Mouse (Mus musculus): ENCODE results near the gene Egfl8. TPM values are rescaled to one million over a fixed set of nuclear protein-coding genes. Genes with fewer than 3 reads are reported as not detected.
A peak's percentile ranks its signal among the peaks of the same experiment; 100 is the strongest.

The Egfl8 gene
- polyA plus RNA-seq, 1 experiment from 2014 or later, result 6.0 TPM

DNA sequence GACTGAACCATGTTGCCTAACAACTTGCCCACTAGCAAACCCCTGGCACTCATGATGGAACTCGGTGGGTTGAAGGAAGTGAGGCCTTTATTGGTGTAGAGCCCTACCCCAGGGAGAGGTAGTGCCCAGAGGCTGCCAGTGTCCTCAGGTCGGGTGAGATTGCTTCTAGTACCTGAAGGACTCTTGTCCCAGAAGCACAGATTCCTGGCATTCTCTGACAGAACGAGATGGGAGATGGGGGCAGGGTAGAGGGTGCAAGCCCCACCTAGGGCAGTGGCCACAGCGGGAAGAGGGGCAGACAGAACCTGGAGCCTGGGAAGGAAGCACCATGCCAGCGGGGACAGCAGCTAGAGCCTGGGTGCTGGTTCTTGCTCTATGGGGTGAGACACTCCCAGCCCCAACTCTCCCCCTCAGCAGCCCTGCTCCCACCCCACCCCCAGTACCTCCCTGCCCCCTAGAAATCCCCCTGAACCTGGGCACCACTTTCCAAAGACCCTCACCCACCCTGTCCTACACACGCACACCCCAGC lies 18.1 kb downstream of the Egfl8 start, which contains the start of gene Ager:
Gene Ager, plus strand, starts transcription at position 297 of the 530 bp plus-strand sequence.
- H3K27me3 ChIP-seq (ENCODE audit: insufficient read depth, poor library complexity, severe bottlenecking), result no peaks in the 10 kb centered on the region
- no peak for DNase-seq (ENCODE audit: low spot score)
- H3K9me3 ChIP-seq, result no peaks in the 10 kb centered on the region
- peak within 1 kb of the TSS; percentile 66 for H3K27ac ChIP-seq
- peaks cover 62% of the 10 kb centered on the region for H3K36me3 ChIP-seq
- peaks cover 80% of the 10 kb centered on the region for H3K4me1 ChIP-seq (replicated peaks)
- H3K4me3 ChIP-seq, result peak within 1 kb of the TSS; percentile 11; the same call in 1 of the 2 replicates
- 23% methylated on average over 6 of the region's 6 CpGs for WGBS

DNA sequence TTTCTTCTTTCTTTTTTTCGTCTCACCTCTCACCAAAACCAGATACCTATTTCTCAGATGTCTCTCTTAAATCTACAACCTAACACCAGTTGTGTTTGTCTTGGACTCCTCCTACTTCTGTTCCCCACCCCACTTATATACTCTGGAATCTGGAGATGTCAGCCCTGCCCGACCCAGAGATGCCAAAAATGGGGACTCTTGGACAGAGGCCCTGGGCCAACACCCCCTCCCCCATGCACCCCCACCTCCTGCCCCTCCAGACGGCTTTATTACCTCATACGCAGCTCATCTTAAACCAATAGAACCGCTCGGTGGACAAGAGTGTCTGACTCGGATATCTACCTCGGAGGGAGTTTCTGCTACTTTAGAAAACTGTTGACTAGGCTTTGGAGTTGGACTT lies 19.7 kb downstream of the Egfl8 start:
- WGBS, result 87% methylated on average over 8 of the region's 8 CpGs
- Histone ChIP-seq H3K4me1 (replicated peaks) (peaks cover 82% of the 10 kb centered on the region), H3K36me3 (peaks cover 51% of the 10 kb centered on the region), H3K27ac (no peak overlapping the region), H3K4me3 (no peak overlapping the region), H3K9me3 (no peaks in the 10 kb centered on the region), H3K27me3 (ENCODE audit: insufficient read depth, poor library complexity, severe bottlenecking) (no peaks in the 10 kb centered on the region)
- no peak for DNase-seq (ENCODE audit: low spot score)

DNA sequence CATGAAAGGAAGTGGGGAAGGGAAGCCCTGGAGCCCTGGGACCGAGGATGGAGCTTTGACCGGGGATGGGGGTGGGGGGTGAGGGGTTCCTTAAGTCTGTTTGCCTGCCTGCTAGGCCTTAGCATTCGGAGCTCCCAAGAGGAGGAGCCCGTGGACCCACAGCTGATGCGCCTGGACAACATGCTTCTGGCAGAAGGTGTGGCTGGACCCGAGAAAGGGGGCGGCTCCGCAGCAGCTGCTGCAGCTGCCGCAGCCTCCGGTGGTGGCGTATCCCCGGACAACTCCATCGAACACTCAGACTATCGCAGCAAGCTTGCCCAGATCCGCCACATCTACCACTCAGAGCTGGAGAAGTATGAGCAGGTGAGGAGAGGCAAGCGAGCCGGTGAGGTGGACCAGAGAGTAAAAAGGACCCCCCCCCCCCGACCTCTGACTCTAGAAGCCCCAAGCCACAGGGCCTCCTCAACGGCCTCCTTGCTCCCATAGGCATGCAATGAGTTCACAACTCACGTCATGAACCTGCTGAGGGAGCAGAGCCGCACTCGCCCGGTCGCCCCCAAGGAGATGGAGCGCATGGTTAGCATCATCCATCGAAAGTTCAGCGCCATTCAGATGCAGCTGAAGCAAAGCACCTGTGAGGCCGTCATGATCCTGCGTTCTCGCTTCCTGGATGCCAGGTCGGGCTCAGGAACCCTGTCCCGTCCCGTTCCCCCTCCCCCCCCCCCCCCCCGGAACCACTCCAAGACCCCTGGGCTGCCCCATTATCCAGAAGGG lies 21.8 kb downstream of the Egfl8 start:
- peaks cover 34% of the 10 kb centered on the region for H3K36me3 ChIP-seq
- WGBS, result 56% methylated on average over 34 of the region's 34 CpGs
- peaks cover 93% of the 10 kb centered on the region for H3K4me1 ChIP-seq (replicated peaks)
- H3K27ac ChIP-seq, result peak overlapping the region; percentile 99
- no peaks in the 10 kb centered on the region for H3K27me3 ChIP-seq (ENCODE audit: insufficient read depth, poor library complexity, severe bottlenecking)
- peak; percentile 53 for DNase-seq (ENCODE audit: low spot score)
- peak overlapping the region; percentile 87 for H3K4me3 ChIP-seq
- H3K9me3 ChIP-seq, result no peaks in the 10 kb centered on the region

DNA sequence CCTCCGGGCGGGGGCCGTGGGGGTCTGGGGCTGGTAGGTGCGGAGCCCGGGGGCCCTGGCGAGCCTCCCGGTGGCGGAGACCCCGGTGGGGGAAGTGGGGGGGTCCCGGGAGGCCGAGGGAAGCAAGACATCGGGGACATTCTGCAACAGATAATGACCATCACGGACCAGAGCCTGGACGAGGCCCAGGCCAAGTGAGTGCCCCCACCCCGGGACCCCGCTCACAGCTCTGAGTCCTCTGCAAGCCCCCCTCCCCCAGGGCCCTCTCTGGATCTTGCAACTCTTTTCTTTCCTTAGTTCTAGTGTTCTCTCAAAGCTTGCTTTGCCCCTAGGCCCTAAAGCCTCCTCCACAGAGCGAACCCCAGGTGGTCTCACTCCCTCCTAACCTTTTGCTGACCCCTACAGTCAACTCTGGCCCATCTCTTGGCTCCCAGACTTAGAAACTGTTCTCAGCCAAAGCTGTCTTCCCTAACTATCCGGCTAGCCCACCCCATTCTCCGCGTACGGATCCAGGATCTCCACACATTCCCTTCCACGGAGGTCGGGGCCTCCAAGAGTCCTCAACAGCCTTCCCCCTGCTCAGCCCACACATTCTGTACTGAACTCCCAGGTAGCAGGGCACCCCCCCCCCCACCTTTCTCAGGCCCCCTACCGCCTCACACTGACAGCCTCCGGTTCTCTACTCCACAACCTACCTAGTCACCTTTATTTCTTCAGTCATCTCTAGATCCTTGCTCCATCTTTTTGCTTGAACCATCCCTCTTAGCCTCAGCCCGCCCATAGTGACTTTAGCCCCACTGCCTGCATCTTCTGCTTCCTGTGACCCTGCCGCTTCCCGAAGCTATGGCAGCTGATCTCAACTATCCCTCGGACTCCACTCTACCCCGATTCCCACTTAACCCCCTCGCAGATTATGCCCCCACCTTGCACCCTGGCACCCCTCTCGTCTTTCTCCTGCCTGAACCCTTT lies 22.9 kb downstream of the Egfl8 start:
- Histone ChIP-seq H3K4me1 (replicated peaks) (peaks cover 96% of the 10 kb centered on the region), H3K27me3 (ENCODE audit: insufficient read depth, poor library complexity, severe bottlenecking) (no peaks in the 10 kb centered on the region), H3K4me3 (peak overlapping the region; percentile 87), H3K9me3 (no peaks in the 10 kb centered on the region), H3K27ac (peak overlapping the region; percentile 99), H3K36me3 (peaks cover 34% of the 10 kb centered on the region)
- DNase-seq (ENCODE audit: low spot score), result peak; percentile 63
- WGBS, result under 1% methylated on average over 32 of the region's 32 CpGs

DNA sequence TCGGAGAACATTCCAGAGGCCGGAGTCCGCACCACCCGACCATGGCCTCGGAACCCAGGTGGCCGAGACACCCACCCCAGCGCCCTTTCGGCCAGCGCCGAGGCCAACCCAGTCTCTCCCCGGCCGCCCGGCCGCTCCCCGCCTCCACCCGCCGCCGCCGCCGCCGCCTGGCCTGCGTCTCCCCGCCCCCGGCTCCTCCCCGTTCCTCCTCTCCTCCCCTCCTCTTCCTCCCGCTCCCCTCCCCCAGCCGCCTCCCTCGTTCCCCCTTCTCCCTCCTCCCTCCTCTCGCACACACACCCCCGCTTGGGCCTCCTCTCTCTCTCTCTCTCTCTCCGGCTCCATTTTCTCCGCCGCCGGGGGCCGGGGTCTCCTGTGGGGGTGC lies 23.8 kb downstream of the Egfl8 start:
- Histone ChIP-seq H3K27ac (peak overlapping the region; percentile 99), H3K9me3 (no peaks in the 10 kb centered on the region), H3K4me3 (peak overlapping the region; percentile 87), H3K27me3 (ENCODE audit: insufficient read depth, poor library complexity, severe bottlenecking) (no peaks in the 10 kb centered on the region), H3K36me3 (peaks cover 34% of the 10 kb centered on the region), H3K4me1 (replicated peaks) (peaks cover 98% of the 10 kb centered on the region)
- WGBS, result 1% methylated on average over 35 of the region's 35 CpGs
- DNase-seq (ENCODE audit: low spot score), result peak; percentile 92

DNA sequence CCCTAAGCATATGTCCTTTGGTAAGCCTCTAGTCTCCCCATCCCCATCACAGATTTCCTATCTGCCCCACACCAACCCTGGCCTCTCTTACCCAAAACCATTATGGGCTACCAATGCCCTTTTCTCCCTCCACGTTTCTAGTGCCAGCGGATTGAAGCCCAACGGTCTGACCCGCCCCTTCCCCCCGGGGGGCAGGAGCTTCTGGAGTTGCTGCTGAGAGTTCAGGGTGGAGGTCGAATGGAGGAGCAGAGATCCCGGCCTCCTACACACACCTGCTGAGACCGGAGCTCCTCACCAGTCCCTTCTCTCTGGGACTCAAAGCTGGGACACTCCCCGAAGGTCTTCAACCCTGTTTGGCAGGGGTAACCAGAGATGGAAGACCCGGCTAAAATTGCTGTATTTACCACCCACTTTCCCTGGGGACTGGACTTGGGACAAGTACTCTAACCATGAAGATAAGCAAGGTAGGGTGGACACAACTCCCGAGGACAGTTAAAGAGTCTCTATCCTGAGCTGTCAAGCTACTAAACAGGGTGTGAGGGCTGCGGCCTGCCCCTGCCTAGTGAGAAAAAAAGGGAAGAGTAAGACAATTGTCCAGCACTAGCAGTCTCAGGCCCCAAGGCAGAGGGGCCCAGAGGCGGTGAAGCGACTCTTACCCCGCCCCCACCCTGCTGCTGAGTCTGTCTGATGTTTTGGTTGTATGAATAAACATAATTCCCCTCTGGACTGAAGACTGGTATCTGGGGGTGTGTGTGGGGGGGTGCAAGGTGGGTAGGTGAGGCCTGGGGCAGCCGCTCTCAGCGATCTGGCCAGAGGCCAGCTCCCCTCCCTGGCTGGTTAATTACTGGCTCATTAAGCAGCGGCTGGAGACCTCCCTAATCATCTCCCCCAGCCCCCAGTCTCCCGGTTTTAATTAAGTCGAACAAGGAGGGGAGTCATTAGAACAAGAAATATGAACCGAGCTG lies 24.5 kb downstream of the Egfl8 start, which contains the start of gene Pbx2:
Gene Pbx2, plus strand, starts transcription at position 238 of the 965 bp plus-strand sequence.
- Histone ChIP-seq H3K4me1 (replicated peaks) (peaks cover 96% of the 10 kb centered on the region), H3K27me3 (ENCODE audit: insufficient read depth, poor library complexity, severe bottlenecking) (no peaks in the 10 kb centered on the region), H3K9me3 (no peaks in the 10 kb centered on the region), H3K4me3 (peak within 1 kb of the TSS; percentile 87), H3K27ac (peak within 1 kb of the TSS; percentile 99), H3K36me3 (peaks cover 27% of the 10 kb centered on the region)
- 2% methylated on average over 21 of the region's 21 CpGs for WGBS
- DNase-seq (ENCODE audit: low spot score), result peak; percentile 80

DNA sequence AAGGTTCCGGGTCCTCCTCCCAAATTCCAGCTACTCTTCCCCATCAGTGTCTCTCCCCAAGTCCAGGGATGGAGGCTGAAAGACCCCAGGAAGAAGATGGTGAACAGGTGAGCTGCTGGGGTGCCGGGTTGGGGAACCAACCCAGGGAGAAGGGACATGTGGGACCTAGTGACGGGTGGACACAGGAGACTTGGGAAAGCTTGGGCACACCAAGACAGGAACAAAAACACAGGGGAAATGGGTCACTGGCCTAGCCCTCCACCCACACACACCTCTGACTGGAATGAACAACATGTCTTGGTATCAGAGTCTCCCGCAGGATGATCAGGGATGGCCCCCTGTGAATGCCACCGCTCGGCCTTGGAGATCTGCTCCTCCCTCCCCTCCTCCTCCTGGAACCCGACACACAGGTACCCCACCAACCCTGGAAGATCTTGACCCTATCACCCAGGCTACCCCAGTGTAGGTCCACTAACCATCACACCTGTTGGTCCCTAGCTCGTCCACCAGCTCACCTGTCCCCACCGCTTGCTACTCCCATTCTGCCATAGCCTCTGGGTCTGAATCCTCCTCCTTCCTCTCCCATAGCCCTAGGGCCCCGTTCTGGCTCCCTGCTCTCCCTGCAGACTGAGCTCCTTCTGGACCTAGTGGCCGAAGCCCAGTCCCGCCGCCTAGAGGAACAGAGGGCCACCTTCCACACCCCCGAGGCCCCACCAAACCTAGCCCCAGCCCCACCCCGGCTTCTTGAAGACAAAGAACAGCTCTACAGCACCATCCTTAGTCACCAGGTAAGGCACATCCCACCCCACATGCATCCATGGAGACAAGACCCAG lies 25.4 kb downstream of the Egfl8 start:
- H3K4me3 ChIP-seq, result peak overlapping the region; percentile 87
- H3K4me1 ChIP-seq (replicated peaks), result peaks cover 96% of the 10 kb centered on the region
- H3K27me3 ChIP-seq (ENCODE audit: insufficient read depth, poor library complexity, severe bottlenecking), result no peaks in the 10 kb centered on the region
- 65% methylated on average over 15 of the region's 15 CpGs for WGBS
- DNase-seq (ENCODE audit: low spot score), result no peak
- peaks cover 18% of the 10 kb centered on the region for H3K36me3 ChIP-seq
- no peaks in the 10 kb centered on the region for H3K9me3 ChIP-seq
- H3K27ac ChIP-seq, result peak overlapping the region; percentile 99

DNA sequence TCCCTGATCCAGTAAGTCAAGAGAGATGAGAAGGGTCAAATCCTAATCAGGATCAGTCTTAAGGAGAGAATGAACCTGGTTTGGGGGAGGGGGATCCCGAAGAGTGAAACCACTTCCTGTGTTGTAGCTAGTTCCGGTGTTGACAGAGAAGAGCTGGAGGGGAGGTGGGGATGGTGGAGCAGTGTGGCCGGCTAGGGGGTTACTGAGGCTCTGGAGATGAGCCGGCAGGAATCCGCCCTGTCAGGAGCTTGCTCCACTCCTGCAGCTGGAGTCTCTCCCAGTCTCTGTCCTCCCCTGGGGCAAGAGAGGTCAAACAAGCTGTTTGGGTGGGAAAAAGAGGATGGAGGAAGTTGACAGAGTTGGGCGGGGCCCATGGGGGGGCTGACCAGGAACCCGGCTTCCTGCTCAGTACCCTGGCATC lies 26.1 kb downstream of the Egfl8 start, which contains the start of gene Gpsm3:
Gene Gpsm3, plus strand, starts transcription at position 126 of the 421 bp plus-strand sequence.
- WGBS, result 19% methylated on average over 7 of the region's 7 CpGs
- Histone ChIP-seq H3K4me1 (replicated peaks) (peaks cover 96% of the 10 kb centered on the region), H3K27me3 (ENCODE audit: insufficient read depth, poor library complexity, severe bottlenecking) (no peaks in the 10 kb centered on the region), H3K4me3 (peak within 1 kb of the TSS; percentile 87), H3K27ac (peak within 1 kb of the TSS; percentile 99), H3K36me3 (peaks cover 11% of the 10 kb centered on the region), H3K9me3 (no peaks in the 10 kb centered on the region)
- DNase-seq (ENCODE audit: low spot score), result no peak

DNA sequence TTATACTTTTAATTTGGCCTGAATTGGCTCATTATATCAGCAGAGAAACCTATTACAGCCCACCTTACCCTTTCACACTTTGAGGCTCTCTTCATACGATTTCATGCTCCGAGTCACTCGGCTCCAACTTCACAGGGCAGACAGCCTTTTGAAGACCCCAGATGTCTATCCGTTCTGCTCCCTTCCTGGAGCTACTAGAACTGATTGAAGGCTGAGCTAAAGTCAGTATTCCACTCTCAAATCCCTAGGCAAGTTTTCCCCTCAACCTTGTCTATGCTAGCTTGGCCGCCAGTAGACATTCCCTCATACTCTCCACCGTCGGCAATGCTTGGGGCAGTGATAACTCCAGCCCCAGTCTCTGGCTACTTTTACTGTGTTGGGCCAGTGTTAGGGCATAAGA lies 26.6 kb downstream of the Egfl8 start:
- 51% methylated on average over 7 of the region's 7 CpGs for WGBS
- Histone ChIP-seq H3K9me3 (no peaks in the 10 kb centered on the region), H3K27ac (peak overlapping the region; percentile 99), H3K4me1 (replicated peaks) (peaks cover 94% of the 10 kb centered on the region), H3K36me3 (peaks cover 6% of the 10 kb centered on the region), H3K4me3 (peak overlapping the region; percentile 87), H3K27me3 (ENCODE audit: insufficient read depth, poor library complexity, severe bottlenecking) (no peaks in the 10 kb centered on the region)
- DNase-seq (ENCODE audit: low spot score), result no peak

DNA sequence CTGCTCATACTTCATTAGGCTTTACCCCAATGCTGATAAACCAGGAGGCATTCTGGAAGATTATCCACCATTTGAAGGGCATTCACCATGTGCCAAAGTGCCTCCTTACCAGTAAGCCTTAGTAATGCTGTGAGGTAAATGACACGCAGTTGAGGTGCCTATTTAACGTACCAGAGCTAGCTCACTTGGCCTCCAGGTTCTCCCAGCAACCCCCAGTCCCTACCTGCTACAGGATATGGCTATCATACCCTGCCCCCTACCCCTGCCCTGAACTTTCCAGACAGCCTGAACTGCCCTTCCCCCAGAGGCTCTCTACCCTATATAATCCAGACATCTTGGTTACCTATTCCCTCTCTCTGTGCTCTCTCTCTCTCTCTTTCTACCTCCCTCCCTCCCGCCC lies 27.0 kb downstream of the Egfl8 start:
- 70% methylated on average over 3 of the region's 3 CpGs for WGBS
- Histone ChIP-seq H3K9me3 (no peaks in the 10 kb centered on the region), H3K27me3 (ENCODE audit: insufficient read depth, poor library complexity, severe bottlenecking) (no peaks in the 10 kb centered on the region), H3K4me1 (replicated peaks) (peaks cover 90% of the 10 kb centered on the region), H3K36me3 (0 out of 2 replicates have a peak, but pooled peaks cover 2% of the 10 kb centered on the region), H3K27ac (peak overlapping the region; percentile 99), H3K4me3 (peak overlapping the region; percentile 67)
- no peak for DNase-seq (ENCODE audit: low spot score)

DNA sequence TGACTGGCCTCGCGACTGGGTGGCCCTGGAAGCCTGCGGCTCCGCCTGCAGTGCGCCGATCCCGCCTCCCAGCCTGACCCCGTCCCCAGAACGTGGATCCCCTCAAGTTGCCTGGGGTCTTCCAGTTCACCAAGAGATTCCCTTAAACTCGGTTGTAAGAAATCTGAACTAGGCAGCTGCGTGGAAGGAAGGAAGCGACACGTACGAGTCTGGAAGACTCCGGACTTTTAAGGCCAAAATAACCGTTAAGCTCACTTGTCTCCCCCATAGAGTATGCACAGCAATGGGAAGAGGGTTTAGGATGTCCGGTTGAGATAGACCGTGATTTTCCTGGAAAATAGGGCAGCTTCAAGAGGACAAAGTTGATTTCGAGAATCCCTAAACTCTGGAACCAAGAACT lies 28.0 kb downstream of the Egfl8 start:
- H3K4me1 ChIP-seq (replicated peaks), result peaks cover 89% of the 10 kb centered on the region
- WGBS, result 3% methylated on average over 19 of the region's 19 CpGs
- H3K36me3 ChIP-seq, result no peaks in the 10 kb centered on the region
- H3K27me3 ChIP-seq (ENCODE audit: insufficient read depth, poor library complexity, severe bottlenecking), result no peaks in the 10 kb centered on the region
- H3K9me3 ChIP-seq, result no peaks in the 10 kb centered on the region
- H3K4me3 ChIP-seq, result peak overlapping the region; percentile 67
- DNase-seq (ENCODE audit: low spot score), result no peak
- peak overlapping the region; percentile 98 for H3K27ac ChIP-seq
